Mouse (Mus musculus) heart, adult 2 months (tissue): ENCODE data around the gene Zfp786.

Experiments used
- CTCF ChIP-seq: fragments of 200-600 bp; IDR thresholded peaks from 2 replicates; pipeline ENCODE4 v1.8.1; 2022; ENCODE audit warnings: antibody characterized with exemption, mild to moderate bottlenecking, moderate library complexity
- EP300 ChIP-seq: fragments of 200-500 bp; IDR thresholded peaks from 2 replicates; pipeline ENCODE4 v1.6.1; 2011; ENCODE audit warnings: low read depth, low read length, control low read depth; ENCODE audit not compliant: insufficient read depth
- POLR2A ChIP-seq: fragments of 200-500 bp; IDR thresholded peaks from 2 replicates; pipeline ENCODE4 v1.6.1; 2011; ENCODE audit warnings: mild to moderate bottlenecking, low read depth, low read length, control low read depth; ENCODE audit not compliant: insufficient read depth

GRCm38 (mm10) chr6:47842337-47842736 is 11.7 kb upstream of the Zfp786 start:
- no peak for TF ChIP-seq CTCF
- no peak for TF ChIP-seq POLR2A
- TF ChIP-seq EP300 = no peak
